Mouse (Mus musculus): Measurements from ENCODE around the gene Synj2. TPM values are rescaled to one million over a fixed set of nuclear protein-coding genes. Genes with fewer than 3 reads are reported as not detected.

The Synj2 gene
- polyA plus RNA-seq, 1 experiment from 2014 or later, result 1.8 TPM

DNA sequence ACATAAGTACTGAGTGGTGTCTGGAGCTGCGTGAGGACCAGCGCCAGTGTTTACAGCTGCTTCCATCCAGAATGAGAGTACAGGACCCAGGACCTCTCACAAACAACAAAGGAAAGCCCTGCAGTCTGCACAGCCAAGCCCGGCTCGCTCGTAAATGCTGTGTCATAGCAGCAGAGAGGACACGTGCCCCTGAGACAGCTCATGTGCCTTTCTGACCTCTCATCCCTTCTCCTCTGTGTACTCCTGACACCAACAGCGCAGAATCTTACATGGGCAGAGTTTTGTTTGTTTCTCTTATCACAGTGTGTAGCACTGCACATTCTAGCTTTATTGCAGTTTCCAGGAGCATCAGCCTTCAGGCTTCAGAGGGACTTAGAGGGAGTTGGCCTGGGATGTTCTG, 14.4 kb upstream of the Synj2 start:
- DNase-seq (ENCODE audit: low spot score) (no peak), ATAC-seq (ENCODE audit: low FRiP score) (no peak)
- H3K36me3 ChIP-seq (ENCODE audit: control insufficient read depth, insufficient read depth, low read length), result no peaks in the 10 kb centered on the region
- no peaks in the 10 kb centered on the region for H3K27me3 ChIP-seq (ENCODE audit: control insufficient read depth, insufficient read depth, low read length)
- no peak overlapping the region for H3K4me2 ChIP-seq (replicated peaks; ENCODE audit: low read depth, low read length)
- no peak overlapping the region for H3K27ac ChIP-seq (ENCODE audit: low read depth, low read length)
- no peaks in the 10 kb centered on the region for H3K9me3 ChIP-seq (ENCODE audit: control insufficient read depth, low read length)
- no peak overlapping the region for H3K4me3 ChIP-seq (ENCODE audit: low read depth, low read length)
- H3K9ac ChIP-seq (ENCODE audit: low read depth, low read length), result no peak overlapping the region
- H3K4me1 ChIP-seq (replicated peaks; ENCODE audit: control insufficient read depth, insufficient read depth, low read length), result no peaks in the 10 kb centered on the region
- WGBS, result 80% methylated on average over 7 of the region's 7 CpGs

DNA sequence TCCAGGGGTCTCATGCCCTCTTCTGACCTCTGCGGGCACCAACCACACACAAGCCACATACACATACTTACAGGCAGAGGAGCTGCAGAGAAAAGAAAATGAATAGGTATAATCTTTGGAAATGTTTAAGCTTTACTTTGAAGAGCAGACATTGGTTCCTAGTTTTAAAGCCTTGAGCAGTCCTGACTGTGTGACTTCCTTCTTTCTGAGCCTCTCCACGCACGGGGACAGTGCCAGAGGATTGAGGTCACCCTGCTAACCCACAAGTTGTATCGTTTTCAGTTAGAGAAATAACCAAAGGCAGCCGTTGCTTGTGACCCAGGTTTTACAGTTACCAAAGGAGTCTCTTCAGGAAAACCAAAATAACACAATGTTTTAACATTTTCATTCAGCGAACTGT, 12.0 kb upstream of the Synj2 start:
- Histone ChIP-seq H3K9ac (ENCODE audit: low read depth, low read length) (no peak overlapping the region), H3K4me2 (replicated peaks; ENCODE audit: low read depth, low read length) (no peak overlapping the region), H3K27ac (ENCODE audit: low read depth, low read length) (no peak overlapping the region), H3K36me3 (ENCODE audit: control insufficient read depth, insufficient read depth, low read length) (no peaks in the 10 kb centered on the region), H3K27me3 (ENCODE audit: control insufficient read depth, insufficient read depth, low read length) (no peaks in the 10 kb centered on the region), H3K4me3 (ENCODE audit: low read depth, low read length) (no peak overlapping the region), H3K4me1 (replicated peaks; ENCODE audit: control insufficient read depth, insufficient read depth, low read length) (no peaks in the 10 kb centered on the region), H3K9me3 (ENCODE audit: control insufficient read depth, low read length) (no peaks in the 10 kb centered on the region)
- ATAC-seq (ENCODE audit: low FRiP score) (no peak), DNase-seq (ENCODE audit: low spot score) (no peak)
- 85% methylated on average over 6 of the region's 6 CpGs for WGBS

DNA sequence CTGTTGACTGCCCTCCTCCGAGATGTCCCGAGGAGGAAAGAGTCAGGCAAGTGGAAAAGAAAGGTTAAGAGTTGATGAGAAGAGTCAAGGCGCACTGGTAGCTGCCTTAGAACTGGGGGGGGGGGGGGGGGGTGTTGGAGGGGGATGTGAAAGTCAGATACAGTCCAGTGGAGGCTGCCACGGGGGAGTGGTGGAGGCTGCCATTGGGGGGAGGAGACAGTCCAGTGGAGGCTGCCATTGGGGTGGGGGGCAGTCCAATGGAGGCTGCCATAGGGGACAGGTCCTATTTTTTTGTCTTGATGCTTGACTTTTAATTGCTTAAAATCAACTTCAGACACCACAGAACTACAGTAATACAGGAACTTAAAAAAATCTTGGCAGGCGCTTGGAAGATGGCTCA, 8.9 kb upstream of the Synj2 start:
- H3K36me3 ChIP-seq (ENCODE audit: control insufficient read depth, insufficient read depth, low read length), result no peaks in the 10 kb centered on the region
- ATAC-seq (ENCODE audit: low FRiP score), result no peak
- WGBS, result 93% methylated on average over 4 of the region's 5 CpGs

DNA sequence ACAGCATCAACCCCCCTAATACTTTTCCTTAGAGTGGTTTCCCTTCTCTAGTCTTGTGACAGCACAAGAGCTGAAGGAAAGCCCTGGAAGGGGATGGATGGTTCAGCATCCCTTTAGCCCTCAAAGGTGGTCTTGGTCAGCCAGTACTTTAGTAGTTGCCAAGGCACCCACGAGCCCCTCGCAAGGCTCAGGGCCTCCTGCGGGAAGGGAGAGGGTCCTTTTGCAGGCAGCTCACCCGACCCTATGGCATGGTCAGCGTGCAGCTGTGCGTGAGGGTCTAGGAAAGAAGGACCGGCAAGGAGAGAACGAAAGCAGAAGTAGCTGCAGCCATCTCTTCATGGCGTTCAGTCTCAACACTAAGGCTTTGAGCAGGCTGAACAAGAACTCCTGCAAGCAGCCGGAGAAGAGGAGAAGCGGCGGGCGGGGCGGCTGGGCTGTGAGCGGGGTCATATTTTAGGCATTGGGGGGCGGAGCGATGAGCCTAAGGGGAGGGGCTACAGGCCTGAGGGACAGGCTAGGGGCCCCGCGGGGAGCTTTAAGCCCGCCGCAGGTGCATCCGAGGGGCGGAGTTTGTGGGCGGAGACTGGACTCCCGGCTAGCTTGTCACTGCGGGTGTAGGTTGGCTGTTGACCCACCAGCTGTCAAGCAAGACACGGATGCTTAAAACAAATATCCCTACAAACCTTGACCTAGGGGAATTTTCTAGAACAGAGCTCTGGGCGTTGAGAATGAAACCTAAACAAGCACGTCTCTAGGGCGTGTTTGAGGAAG, 6.3 kb upstream of the Synj2 start:
- WGBS, result 2% methylated on average over 30 of the region's 30 CpGs
- ATAC-seq (ENCODE audit: low FRiP score) (peak; percentile 87), DNase-seq (ENCODE audit: low spot score) (peak; percentile 87)
- peak overlapping the region; percentile 40; the same call in 1 of the 2 replicates for H3K9ac ChIP-seq (ENCODE audit: low read depth, low read length)
- no peaks in the 10 kb centered on the region for H3K9me3 ChIP-seq (ENCODE audit: control insufficient read depth, low read length)
- no peaks in the 10 kb centered on the region for H3K36me3 ChIP-seq (ENCODE audit: control insufficient read depth, insufficient read depth, low read length)
- no peaks in the 10 kb centered on the region for H3K4me1 ChIP-seq (replicated peaks; ENCODE audit: control insufficient read depth, insufficient read depth, low read length)
- H3K27me3 ChIP-seq (ENCODE audit: control insufficient read depth, insufficient read depth, low read length), result 0 out of 2 replicates have a peak, but pooled peaks cover 5% of the 10 kb centered on the region
- no peak overlapping the region for H3K27ac ChIP-seq (ENCODE audit: low read depth, low read length)
- peak overlapping the region; percentile 62 for H3K4me2 ChIP-seq (replicated peaks; ENCODE audit: low read depth, low read length)
- peak overlapping the region; percentile 26 for H3K4me3 ChIP-seq (ENCODE audit: low read depth, low read length)

More for the DNA sequence above, 8.9 kb upstream of the Synj2 start:
- no peak overlapping the region for H3K4me2 ChIP-seq (replicated peaks; ENCODE audit: low read depth, low read length)
- H3K4me3 ChIP-seq (ENCODE audit: low read depth, low read length), result no peak overlapping the region
- no peak overlapping the region for H3K27ac ChIP-seq (ENCODE audit: low read depth, low read length)
- no peaks in the 10 kb centered on the region for H3K9me3 ChIP-seq (ENCODE audit: control insufficient read depth, low read length)
- H3K27me3 ChIP-seq (ENCODE audit: control insufficient read depth, insufficient read depth, low read length), result 0 out of 2 replicates have a peak, but pooled peaks cover 3% of the 10 kb centered on the region
- H3K9ac ChIP-seq (ENCODE audit: low read depth, low read length), result no peak overlapping the region
- DNase-seq (ENCODE audit: low spot score), result no peak
- H3K4me1 ChIP-seq (replicated peaks; ENCODE audit: control insufficient read depth, insufficient read depth, low read length), result no peaks in the 10 kb centered on the region

DNA sequence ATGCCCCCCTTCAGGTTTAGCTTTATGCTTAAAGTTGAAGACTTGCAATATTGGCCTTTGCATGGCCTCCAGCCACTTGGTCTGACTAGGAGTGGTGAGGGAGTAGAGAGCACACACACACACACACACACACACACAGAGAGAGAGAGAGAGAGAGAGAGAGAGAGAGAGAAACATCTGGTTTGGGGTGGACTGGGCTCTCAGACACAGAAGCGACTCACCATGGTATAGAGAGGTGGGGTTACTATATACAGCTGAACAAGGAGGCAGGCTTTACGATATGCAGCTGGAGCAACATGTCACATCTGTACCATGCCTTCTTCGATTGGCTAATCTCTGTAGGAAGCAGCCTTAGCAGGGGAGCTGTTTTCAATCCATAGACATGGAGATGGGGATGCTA, 5.4 kb upstream of the Synj2 start:
- H3K4me3 ChIP-seq (ENCODE audit: low read depth, low read length), result no peak overlapping the region
- H3K27me3 ChIP-seq (ENCODE audit: control insufficient read depth, insufficient read depth, low read length), result peaks cover 13% of the 10 kb centered on the region
- DNase-seq (ENCODE audit: low spot score) (no peak), ATAC-seq (ENCODE audit: low FRiP score) (peak; percentile 8; the same call in 1 of the 2 replicates)
- H3K4me2 ChIP-seq (replicated peaks; ENCODE audit: low read depth, low read length), result no peak overlapping the region
- H3K4me1 ChIP-seq (replicated peaks; ENCODE audit: control insufficient read depth, insufficient read depth, low read length), result no peaks in the 10 kb centered on the region
- no peak overlapping the region for H3K9ac ChIP-seq (ENCODE audit: low read depth, low read length)
- no peaks in the 10 kb centered on the region for H3K9me3 ChIP-seq (ENCODE audit: control insufficient read depth, low read length)
- WGBS, result 44% methylated on average over 3 of the region's 3 CpGs
- H3K36me3 ChIP-seq (ENCODE audit: control insufficient read depth, insufficient read depth, low read length), result no peaks in the 10 kb centered on the region
- 0 out of 2 replicates have a peak overlapping the region, but pooled peaks have one; percentile 7 for H3K27ac ChIP-seq (ENCODE audit: low read depth, low read length)

DNA sequence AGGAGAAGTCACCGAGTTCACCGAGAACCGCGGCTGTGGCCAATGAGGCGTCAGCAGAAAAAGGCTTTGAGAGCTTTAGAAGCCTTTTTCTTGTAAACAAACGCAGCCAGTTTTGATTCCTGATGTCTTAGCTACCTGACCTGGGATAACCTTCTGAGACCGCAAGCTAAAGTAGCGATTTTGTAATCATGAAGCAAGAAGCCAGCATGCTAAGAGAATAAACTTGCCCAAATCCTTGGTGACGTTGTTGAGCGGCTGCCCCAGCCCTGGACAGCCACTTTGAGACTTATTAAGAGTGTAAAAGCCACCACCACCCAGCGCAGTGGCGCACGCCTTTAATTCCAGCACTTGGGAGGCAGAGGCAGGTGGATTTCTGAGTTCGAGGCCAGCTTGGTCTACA, 4.8 kb upstream of the Synj2 start:
- Histone ChIP-seq H3K36me3 (ENCODE audit: control insufficient read depth, insufficient read depth, low read length) (no peaks in the 10 kb centered on the region), H3K4me3 (ENCODE audit: low read depth, low read length) (no peak overlapping the region), H3K9me3 (ENCODE audit: control insufficient read depth, low read length) (no peaks in the 10 kb centered on the region), H3K27ac (ENCODE audit: low read depth, low read length) (no peak overlapping the region), H3K4me2 (replicated peaks; ENCODE audit: low read depth, low read length) (no peak overlapping the region), H3K9ac (ENCODE audit: low read depth, low read length) (no peak overlapping the region), H3K4me1 (replicated peaks; ENCODE audit: control insufficient read depth, insufficient read depth, low read length) (no peaks in the 10 kb centered on the region; the same call in 1 of the 2 replicates), H3K27me3 (ENCODE audit: control insufficient read depth, insufficient read depth, low read length) (peaks cover 14% of the 10 kb centered on the region)
- DNase-seq (ENCODE audit: low spot score) (no peak), ATAC-seq (ENCODE audit: low FRiP score) (no peak)
- WGBS, result 56% methylated on average over 14 of the region's 14 CpGs

DNA sequence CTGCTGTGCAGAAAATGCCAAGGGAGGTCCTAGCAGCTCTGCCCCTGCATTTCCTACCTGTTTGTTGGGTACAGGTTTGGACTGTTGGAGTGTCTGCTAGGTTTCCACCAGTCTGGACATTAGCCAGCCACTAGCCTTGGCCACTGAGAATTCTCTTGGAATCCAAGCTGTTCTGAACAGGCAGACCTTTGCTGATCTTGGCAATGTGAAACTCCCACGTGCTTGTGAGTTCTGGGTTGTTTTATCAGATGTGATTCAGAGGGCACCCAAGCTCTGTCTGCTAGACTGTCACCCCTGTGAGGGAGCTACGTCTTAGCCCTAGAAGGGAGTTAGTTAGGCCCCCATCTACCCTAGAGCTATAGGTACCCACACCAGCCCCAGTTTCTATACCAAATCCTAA, 3.6 kb upstream of the Synj2 start:
- peaks cover 26% of the 10 kb centered on the region for H3K27me3 ChIP-seq (ENCODE audit: control insufficient read depth, insufficient read depth, low read length)

DNA sequence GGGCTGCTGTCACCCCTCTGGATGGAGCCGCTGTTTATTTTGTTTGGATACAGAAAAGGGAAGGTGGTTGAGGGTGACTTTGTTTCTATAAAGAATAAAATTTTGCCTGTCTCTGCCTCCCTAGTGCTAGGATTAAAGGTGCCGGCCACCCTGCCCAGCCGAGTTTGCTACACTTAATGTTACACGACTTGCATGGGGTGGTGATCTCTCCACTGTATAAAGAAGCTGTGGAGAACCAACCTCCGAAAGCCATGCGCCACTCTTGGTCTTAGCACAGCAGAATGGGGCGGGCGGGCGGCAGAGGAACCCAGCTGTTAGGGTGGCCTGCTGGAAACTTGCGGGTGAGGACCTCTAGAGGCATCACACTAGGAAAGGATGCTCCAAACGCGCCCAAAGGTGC, 1.2 kb upstream of the Synj2 start:
- WGBS, result 55% methylated on average over 12 of the region's 12 CpGs
- Histone ChIP-seq H3K27me3 (ENCODE audit: control insufficient read depth, insufficient read depth, low read length) (peaks cover 29% of the 10 kb centered on the region), H3K27ac (ENCODE audit: low read depth, low read length) (no peak overlapping the region), H3K36me3 (ENCODE audit: control insufficient read depth, insufficient read depth, low read length) (no peaks in the 10 kb centered on the region), H3K4me3 (ENCODE audit: low read depth, low read length) (no peak overlapping the region), H3K9ac (ENCODE audit: low read depth, low read length) (no peak overlapping the region), H3K9me3 (ENCODE audit: control insufficient read depth, low read length) (no peaks in the 10 kb centered on the region), H3K4me2 (replicated peaks; ENCODE audit: low read depth, low read length) (no peak overlapping the region), H3K4me1 (replicated peaks; ENCODE audit: control insufficient read depth, insufficient read depth, low read length) (peaks cover 5% of the 10 kb centered on the region; the same call in 1 of the 2 replicates)
- no peak for DNase-seq (ENCODE audit: low spot score)
- ATAC-seq (ENCODE audit: low FRiP score), result no peak

More for the DNA sequence above, 3.6 kb upstream of the Synj2 start:
- Histone ChIP-seq H3K4me1 (replicated peaks; ENCODE audit: control insufficient read depth, insufficient read depth, low read length) (peaks cover 5% of the 10 kb centered on the region; the same call in 1 of the 2 replicates), H3K36me3 (ENCODE audit: control insufficient read depth, insufficient read depth, low read length) (no peaks in the 10 kb centered on the region), H3K9me3 (ENCODE audit: control insufficient read depth, low read length) (no peaks in the 10 kb centered on the region), H3K4me3 (ENCODE audit: low read depth, low read length) (no peak overlapping the region), H3K9ac (ENCODE audit: low read depth, low read length) (no peak overlapping the region), H3K27ac (ENCODE audit: low read depth, low read length) (no peak overlapping the region), H3K4me2 (replicated peaks; ENCODE audit: low read depth, low read length) (no peak overlapping the region)
- no peak for ATAC-seq (ENCODE audit: low FRiP score)
- WGBS, result 74% methylated on average over 2 of the region's 2 CpGs
- no peak for DNase-seq (ENCODE audit: low spot score)

DNA sequence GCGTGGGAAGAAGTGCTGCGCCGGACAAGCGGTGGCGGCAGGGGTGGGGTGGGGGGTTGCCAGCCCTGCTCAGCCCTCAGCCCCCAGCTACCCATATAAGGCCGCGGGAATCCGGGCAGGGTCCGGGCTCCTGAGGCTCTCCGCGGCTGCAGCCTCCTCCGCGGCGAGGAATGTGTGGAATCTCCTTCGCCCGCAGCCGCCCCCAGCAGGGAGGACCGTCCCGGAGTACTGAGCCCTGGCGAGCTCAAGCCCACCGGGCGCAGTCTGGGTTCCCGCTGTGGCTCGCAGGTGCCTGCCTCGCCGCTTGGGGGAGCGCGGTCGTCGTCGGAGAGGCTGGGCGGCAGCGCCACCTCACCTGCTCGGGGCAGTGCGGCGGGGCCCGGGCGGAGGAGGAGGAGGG, 288 bp upstream of the Synj2 start:
- peak overlapping the region; percentile 47 for H3K4me3 ChIP-seq (ENCODE audit: low read depth, low read length)
- H3K27me3 ChIP-seq (ENCODE audit: control insufficient read depth, insufficient read depth, low read length), result peaks cover 29% of the 10 kb centered on the region
- H3K9me3 ChIP-seq (ENCODE audit: control insufficient read depth, low read length), result no peaks in the 10 kb centered on the region
- 0 out of 2 replicates have a peak overlapping the region, but pooled peaks have one; percentile 40 for H3K9ac ChIP-seq (ENCODE audit: low read depth, low read length)
- peak; percentile 73 for DNase-seq (ENCODE audit: low spot score)
- H3K4me2 ChIP-seq (replicated peaks; ENCODE audit: low read depth, low read length), result peak overlapping the region; percentile 63
- WGBS, result 2% methylated on average over 31 of the region's 38 CpGs
- H3K36me3 ChIP-seq (ENCODE audit: control insufficient read depth, insufficient read depth, low read length), result no peaks in the 10 kb centered on the region
- peaks cover 5% of the 10 kb centered on the region; the same call in 1 of the 2 replicates for H3K4me1 ChIP-seq (replicated peaks; ENCODE audit: control insufficient read depth, insufficient read depth, low read length)
- peak; percentile 78 for ATAC-seq (ENCODE audit: low FRiP score)
- no peak overlapping the region for H3K27ac ChIP-seq (ENCODE audit: low read depth, low read length)
